ENCODE assay signal across 8 mouse cellular contexts in the genomic region with DNA sequence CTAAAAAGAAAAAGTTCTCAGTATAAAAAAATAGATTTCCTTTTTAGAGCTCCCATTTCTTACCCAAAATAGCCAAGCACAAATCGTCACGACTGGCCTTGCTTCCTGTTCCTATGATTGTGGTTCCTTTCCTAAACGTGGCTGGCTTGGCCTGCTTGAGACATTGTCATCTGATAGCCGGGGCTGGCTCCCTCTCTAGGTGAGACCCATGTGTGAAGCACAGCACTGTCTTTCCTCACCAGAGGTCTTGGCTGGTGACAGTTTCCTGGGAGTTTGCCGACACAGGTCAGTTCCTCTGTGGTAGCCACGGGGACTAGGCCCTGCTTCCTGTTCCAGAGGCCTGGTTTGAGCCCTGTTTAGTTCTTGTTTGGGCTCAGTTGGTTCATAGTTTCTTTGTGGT. TPM values are rescaled to one million over a fixed set of nuclear protein-coding genes. Genes with fewer than 3 reads are reported as not detected.
DNase-seq lines count a peak whose midpoint lies in the region; ATAC-seq and TF ChIP-seq lines count a peak whose summit lies in the region.

No protein-coding gene starts in this region.

- ATAC-seq in frontal cortex, adult (ENCODE audit: low TSS enrichment): peak; percentile 72
- ATAC-seq in forebrain, embryonic 16.5 days: no peak

- no peak overlapping the region for H3K4me2 ChIP-seq in forebrain, embryonic 16.5 days (ENCODE audit: low read length)

- no peaks in the 10 kb centered on the region for H3K9me3 ChIP-seq in forebrain, embryonic 16.5 days (ENCODE audit: control insufficient read depth, low read length)

- no peaks in the 10 kb centered on the region for H3K36me3 ChIP-seq in forebrain, embryonic 16.5 days (ENCODE audit: control insufficient read depth, insufficient read depth)

- H3K9ac ChIP-seq in forebrain, embryonic 16.5 days (replicated peaks; ENCODE audit: low read depth, low read length): no peak overlapping the region

- H3K27ac ChIP-seq in bone marrow macrophage, adult 2 months (ENCODE audit: insufficient read depth, low read depth, low read length): peak overlapping the region; percentile 93
- no peak overlapping the region for H3K27ac ChIP-seq in forebrain, embryonic 16.5 days (ENCODE audit: low read length)

- H3K4me3 ChIP-seq in bone marrow macrophage, adult 2 months (ENCODE audit: insufficient read depth, low read length): peak overlapping the region; percentile 39
- H3K4me3 ChIP-seq in forebrain, embryonic 16.5 days (replicated peaks; ENCODE audit: low read length): no peak overlapping the region

- no peak for DNase-seq in frontal cortex, postnatal 25 days (ENCODE audit: low spot score in 2 of 2)
- DNase-seq in heart, postnatal 10 days: peak; percentile 82 to 86
- peak; percentile 43 to 83 for DNase-seq in left cerebral cortex, postnatal 25 days (ENCODE audit: low spot score in 2 of 2)
- peak; percentile 23 for DNase-seq in thymus, postnatal 25 days
- DNase-seq in cerebellum, postnatal 14 days: no peak

- 73% methylated on average over 6 of the region's 6 CpGs for WGBS in forebrain, embryonic 16.5 days

- no peak for TF ChIP-seq CTCF in bone marrow macrophage, adult 2 months (IDR thresholded peaks at IDR 0.05; ENCODE audit: low read depth, low read length)

- H3K4me1 ChIP-seq in bone marrow macrophage, adult 2 months (ENCODE audit: control insufficient read depth, insufficient read depth, low read length): peaks cover 43% of the 10 kb centered on the region
- H3K4me1 ChIP-seq in forebrain, embryonic 16.5 days (replicated peaks; ENCODE audit: control insufficient read depth, insufficient read depth, low read length): no peaks in the 10 kb centered on the region

- intact Hi-C loops in heart, postnatal 10 days (cut with DNase I): no loop called here
- intact Hi-C loops in left cerebral cortex, postnatal 25 days (cut with DNase I): no loop called here

- no peaks in the 10 kb centered on the region for H3K27me3 ChIP-seq in forebrain, embryonic 16.5 days (replicated peaks; ENCODE audit: control insufficient read depth, insufficient read depth, low read length)

- no peak for TF ChIP-seq POLR2A in bone marrow macrophage, adult 2 months (IDR thresholded peaks at IDR 0.05; ENCODE audit: borderline replicate concordance, low read depth, low read length)

RNA-seq across cellular contexts. Expression of a gene that starts 6.8 kb away (rescaled TPM):
- 21.5 and 22.0 TPM in 2 replicates for polyA plus RNA-seq in bone marrow macrophage, adult 2 months (2012; ENCODE audit: insufficient read depth, insufficient read length, missing spikeins)
- total RNA-seq in heart, postnatal 10 days (2021): 10 to 100 TPM; 27.1 to 31.5 TPM
- total RNA-seq in left cerebral cortex, postnatal 25 days (2021): 10 to 100 TPM; 46.4 to 56.3 TPM
- polyA plus RNA-seq in forebrain, embryonic 16.5 days (2015; fragmentation: Nextera tagmentation; extraction: Ambion mirVana): 0.80 and 0.84 TPM in 2 replicates

RNA-seq across cellular contexts. Expression of a gene that starts 33.6 kb away (rescaled TPM):
- 27.6 TPM in 2 replicates for polyA plus RNA-seq in bone marrow macrophage, adult 2 months (2012; ENCODE audit: insufficient read depth, insufficient read length, missing spikeins)
- 10 to 100 TPM; 23.3 to 23.7 TPM for total RNA-seq in heart, postnatal 10 days (2021)
- 10 to 100 TPM; 24.3 to 27.1 TPM for total RNA-seq in left cerebral cortex, postnatal 25 days (2021)
- polyA plus RNA-seq in forebrain, embryonic 16.5 days (2015; fragmentation: Nextera tagmentation; extraction: Ambion mirVana): 23.9 and 24.3 TPM in 2 replicates

Comparison
In these comparisons a context has a peak if more than half of its experiments do, and no peak if none do; other contexts are left out.
1. DNase-seq: peak in heart, postnatal 10 days (2 of 2), left cerebral cortex, postnatal 25 days (2 of 2) and thymus, postnatal 25 days (single experiment); none in frontal cortex, postnatal 25 days (0 of 2) and cerebellum, postnatal 14 days (0 of 2).